In the genomic region with DNA sequence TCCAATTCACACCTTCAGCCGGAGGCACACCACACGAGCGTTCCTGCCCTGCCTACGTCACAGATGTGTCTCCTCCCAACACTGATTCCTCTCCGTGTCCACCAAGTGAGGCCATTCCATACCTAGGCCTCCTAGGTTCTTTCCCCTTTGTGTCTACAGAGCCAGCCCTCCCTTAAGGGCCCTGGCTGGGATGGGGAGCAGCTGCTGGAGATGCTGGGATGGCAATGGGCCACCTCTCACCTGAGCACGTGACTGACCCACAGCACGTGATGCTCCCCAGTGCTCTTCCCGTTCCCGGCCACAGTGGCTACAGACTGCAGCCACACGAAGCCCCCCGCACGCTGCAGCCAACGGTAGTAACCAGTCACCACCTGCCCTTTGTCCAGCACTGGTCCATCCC, we compare ENCODE assay signal across 30 mouse cellular contexts. TPM values are rescaled to one million over a fixed set of nuclear protein-coding genes. Genes with fewer than 3 reads are reported as not detected.
DNase-seq lines count a peak whose midpoint lies in the region; ATAC-seq lines count a peak whose summit lies in the region.
"Had no signal": no experiment of that assay in that cellular context is flagged by ENCODE, and none has a peak within 500 bp of the region (broad histone marks: within the 10 kb centered on the region; RNA-seq: fewer than 3 reads in every experiment).

No protein-coding gene starts in this region.

- WGBS in hindbrain, embryonic 13.5 days = 70% methylated on average over 13 of the region's 13 CpGs
- WGBS in hindbrain, embryonic 11.5 days = 68% methylated on average over 13 of the region's 13 CpGs
- WGBS in midbrain, embryonic 16.5 days = 69% methylated on average over 13 of the region's 13 CpGs
- WGBS in midbrain, embryonic 13.5 days = 70% methylated on average over 13 of the region's 13 CpGs

- ATAC-seq in hindbrain, embryonic 13.5 days (ENCODE audit: low FRiP score) = no peak
- no peak for ATAC-seq in hindbrain, embryonic 11.5 days (ENCODE audit: low FRiP score)
- ATAC-seq in midbrain, embryonic 16.5 days = no peak
- no peak for ATAC-seq in midbrain, embryonic 13.5 days
- ATAC-seq: forebrain, embryonic 15.5 days; intestine, embryonic 16.5 days had no signal

- H3K27ac ChIP-seq in hindbrain, embryonic 13.5 days = no peak overlapping the region
- H3K27ac ChIP-seq in hindbrain, embryonic 11.5 days (ENCODE audit: low read depth, low read length) = no peak overlapping the region
- H3K27ac ChIP-seq in midbrain, embryonic 16.5 days (ENCODE audit: low read length) = no peak overlapping the region
- H3K27ac ChIP-seq in midbrain, embryonic 13.5 days = no peak overlapping the region
- H3K27ac ChIP-seq: forebrain, embryonic 15.5 days; heart, embryonic 13.5 days; hindbrain, embryonic 15.5 days; layer of hippocampus, adult 2 months; limb, embryonic 15.5 days; liver, embryonic 14.5 days; lung, embryonic 15.5 days; neural tube, embryonic 12.5 days had no signal

- peaks cover 30% of the 10 kb centered on the region for H3K27me3 ChIP-seq in hindbrain, embryonic 13.5 days
- no peaks in the 10 kb centered on the region for H3K27me3 ChIP-seq in hindbrain, embryonic 11.5 days (ENCODE audit: control insufficient read depth, insufficient read depth, low read length)
- peaks cover 9% of the 10 kb centered on the region for H3K27me3 ChIP-seq in midbrain, embryonic 16.5 days (ENCODE audit: control insufficient read depth, insufficient read depth, low read depth, low read length)
- H3K27me3 ChIP-seq in midbrain, embryonic 13.5 days = peaks cover 33% of the 10 kb centered on the region
- H3K27me3 ChIP-seq: lung, embryonic 15.5 days had no signal

- no peaks in the 10 kb centered on the region for H3K4me1 ChIP-seq in hindbrain, embryonic 13.5 days (replicated peaks)
- no peaks in the 10 kb centered on the region for H3K4me1 ChIP-seq in hindbrain, embryonic 11.5 days (replicated peaks; ENCODE audit: control insufficient read depth, insufficient read depth, low read length)
- H3K4me1 ChIP-seq in midbrain, embryonic 16.5 days (ENCODE audit: control insufficient read depth, insufficient read depth, low read length) = no peaks in the 10 kb centered on the region
- H3K4me1 ChIP-seq in midbrain, embryonic 13.5 days (replicated peaks) = no peaks in the 10 kb centered on the region
- H3K4me1 ChIP-seq: heart, embryonic 13.5 days; hindbrain, embryonic 15.5 days; limb, embryonic 15.5 days; lung, embryonic 15.5 days had no signal

- H3K36me3 ChIP-seq in hindbrain, embryonic 13.5 days = peaks cover 26% of the 10 kb centered on the region
- H3K36me3 ChIP-seq in hindbrain, embryonic 11.5 days (ENCODE audit: control insufficient read depth, insufficient read depth, low read length) = no peaks in the 10 kb centered on the region
- H3K36me3 ChIP-seq in midbrain, embryonic 16.5 days (ENCODE audit: control insufficient read depth, insufficient read depth, low read length) = peaks cover 3% of the 10 kb centered on the region; the same call in 1 of the 2 replicates
- peaks cover 11% of the 10 kb centered on the region for H3K36me3 ChIP-seq in midbrain, embryonic 13.5 days
- H3K36me3 ChIP-seq: lung, embryonic 15.5 days had no signal

- no peak overlapping the region for H3K4me2 ChIP-seq in hindbrain, embryonic 13.5 days
- H3K4me2 ChIP-seq in hindbrain, embryonic 11.5 days (replicated peaks; ENCODE audit: low read depth, low read length) = no peak overlapping the region
- no peak overlapping the region for H3K4me2 ChIP-seq in midbrain, embryonic 16.5 days (ENCODE audit: low read length)
- H3K4me2 ChIP-seq in midbrain, embryonic 13.5 days (replicated peaks) = no peak overlapping the region
- H3K4me2 ChIP-seq: forebrain, embryonic 15.5 days; heart, embryonic 13.5 days; hindbrain, embryonic 15.5 days; limb, embryonic 15.5 days; lung, embryonic 15.5 days; neural tube, embryonic 12.5 days had no signal

- peak; percentile 40 for DNase-seq in cerebellum, adult 11 months
- DNase-seq in cerebellum, adult 9-10 months = no peak
- no peak for DNase-seq in hindbrain, embryonic 11.5 days (ENCODE audit: low spot score)
- DNase-seq in cerebellum, postnatal 36 days = peak; percentile 35 to 51
- DNase-seq in layer of hippocampus, postnatal 36 days = no peak
- DNase-seq: adrenal gland, postnatal 10 days; embryo, embryonic 11 days; gastrocnemius, postnatal 10 days; heart, adult 18-20 months; heart, postnatal 14 days; kidney, adult 9 months; kidney, postnatal 14 days; lung, postnatal 36 days; right cerebral cortex, postnatal 25 days; thymus, adult 18-20 months; thymus, postnatal 36 days had no signal

- H3K9me3 ChIP-seq in hindbrain, embryonic 13.5 days = no peaks in the 10 kb centered on the region
- H3K9me3 ChIP-seq in hindbrain, embryonic 11.5 days (ENCODE audit: control insufficient read depth, low read length) = no peaks in the 10 kb centered on the region
- no peaks in the 10 kb centered on the region for H3K9me3 ChIP-seq in midbrain, embryonic 16.5 days (replicated peaks; ENCODE audit: control insufficient read depth, low read length, poor library complexity, severe bottlenecking)
- no peaks in the 10 kb centered on the region for H3K9me3 ChIP-seq in midbrain, embryonic 13.5 days
- H3K9me3 ChIP-seq: forebrain, embryonic 15.5 days; heart, embryonic 13.5 days; hindbrain, embryonic 15.5 days; limb, embryonic 15.5 days; lung, embryonic 15.5 days; neural tube, embryonic 12.5 days had no signal

- H3K4me3 ChIP-seq in hindbrain, embryonic 13.5 days = no peak overlapping the region
- no peak overlapping the region for H3K4me3 ChIP-seq in hindbrain, embryonic 11.5 days (ENCODE audit: low read depth, low read length)
- H3K4me3 ChIP-seq in midbrain, embryonic 16.5 days (ENCODE audit: low read depth, low read length) = no peak overlapping the region
- H3K4me3 ChIP-seq in midbrain, embryonic 13.5 days (replicated peaks) = no peak overlapping the region
- H3K4me3 ChIP-seq: forebrain, embryonic 15.5 days; heart, embryonic 13.5 days; hindbrain, embryonic 15.5 days; layer of hippocampus, adult 2 months; limb, embryonic 15.5 days; lung, embryonic 15.5 days; neural tube, embryonic 12.5 days had no signal

- peak overlapping the region; percentile 44; the same call in 1 of the 2 replicates for H3K9ac ChIP-seq in hindbrain, embryonic 13.5 days
- no peak overlapping the region for H3K9ac ChIP-seq in hindbrain, embryonic 11.5 days (ENCODE audit: low read depth, low read length)
- H3K9ac ChIP-seq in midbrain, embryonic 16.5 days (ENCODE audit: low read depth, low read length) = peak overlapping the region; percentile 30; the same call in 1 of the 2 replicates
- H3K9ac ChIP-seq in midbrain, embryonic 13.5 days (replicated peaks) = no peak overlapping the region
- H3K9ac ChIP-seq: forebrain, embryonic 15.5 days; heart, embryonic 13.5 days; hindbrain, embryonic 15.5 days; limb, embryonic 15.5 days; liver, embryonic 14.5 days; lung, embryonic 15.5 days; neural tube, embryonic 12.5 days had no signal

RNA-seq across cellular contexts. Expression of a gene that starts 8.0 kb away (rescaled TPM):
- 55.9 and 60.8 TPM in 2 replicates for polyA plus RNA-seq in hindbrain, embryonic 13.5 days (2015; fragmentation: Nextera tagmentation; extraction: Ambion mirVana)
- polyA plus RNA-seq in hindbrain, embryonic 11.5 days (2014; fragmentation: Nextera tagmentation; extraction: Ambion mirVana) = 51.4 and 56.5 TPM in 2 replicates
- 66.9 and 75.6 TPM in 2 replicates for polyA plus RNA-seq in midbrain, embryonic 16.5 days (2015; fragmentation: Nextera tagmentation; extraction: Ambion mirVana)
- 48.1 and 59.4 TPM in 2 replicates for polyA plus RNA-seq in midbrain, embryonic 13.5 days (2015; fragmentation: Nextera tagmentation; extraction: Ambion mirVana)
- total RNA-seq in layer of hippocampus, postnatal 36 days (2021) = 10 to 100 TPM; 61.4 to 77.2 TPM

RNA-seq across cellular contexts. Expression of a gene that starts 17.0 kb away (rescaled TPM):
- polyA plus RNA-seq in hindbrain, embryonic 13.5 days (2015; fragmentation: Nextera tagmentation; extraction: Ambion mirVana) = 2.3 and 2.5 TPM in 2 replicates
- 0.14 and 0.34 TPM in 2 replicates for polyA plus RNA-seq in hindbrain, embryonic 11.5 days (2014; fragmentation: Nextera tagmentation; extraction: Ambion mirVana)
- polyA plus RNA-seq in midbrain, embryonic 16.5 days (2015; fragmentation: Nextera tagmentation; extraction: Ambion mirVana) = 4.2 and 6.4 TPM in 2 replicates
- 2.3 and 3.3 TPM in 2 replicates for polyA plus RNA-seq in midbrain, embryonic 13.5 days (2015; fragmentation: Nextera tagmentation; extraction: Ambion mirVana)
- total RNA-seq in layer of hippocampus, postnatal 36 days (2021) = 10 to 100 TPM; 17.9 to 20.2 TPM
- total RNA-seq: adrenal gland, postnatal 10 days; gastrocnemius, postnatal 10 days; heart, adult 18-20 months; heart, postnatal 14 days; monocyte, adult 5-6 weeks had no signal
- polyA plus RNA-seq: liver, embryonic 14.5 days; stomach, embryonic 14.5 days had no signal

RNA-seq across cellular contexts. Expression of a gene that starts 59.9 kb away (rescaled TPM):
- polyA plus RNA-seq in hindbrain, embryonic 13.5 days (2015; fragmentation: Nextera tagmentation; extraction: Ambion mirVana) = 17.4 and 18.6 TPM in 2 replicates
- polyA plus RNA-seq in hindbrain, embryonic 11.5 days (2014; fragmentation: Nextera tagmentation; extraction: Ambion mirVana) = 15.7 and 20.7 TPM in 2 replicates
- polyA plus RNA-seq in midbrain, embryonic 16.5 days (2015; fragmentation: Nextera tagmentation; extraction: Ambion mirVana) = 14.2 TPM in 2 replicates
- polyA plus RNA-seq in midbrain, embryonic 13.5 days (2015; fragmentation: Nextera tagmentation; extraction: Ambion mirVana) = 18.2 and 22.1 TPM in 2 replicates
- total RNA-seq in layer of hippocampus, postnatal 36 days (2021) = 10 to 100 TPM; 54.7 to 60.4 TPM

Comparison
In these comparisons a context has a peak if more than half of its experiments do, and no peak if none do; other contexts are left out.
1. DNase-seq: peak in cerebellum, adult 11 months (single experiment) and cerebellum, postnatal 36 days (2 of 2); none in cerebellum, adult 9-10 months (single experiment), hindbrain, embryonic 11.5 days (single experiment) and layer of hippocampus, postnatal 36 days (0 of 2).
2. H3K9ac ChIP-seq: peak in hindbrain, embryonic 13.5 days (single experiment) and midbrain, embryonic 16.5 days (single experiment); none in hindbrain, embryonic 11.5 days (single experiment) and midbrain, embryonic 13.5 days (single experiment).